Mouse (Mus musculus) testis, adult 2 months (tissue): ENCODE data around the gene Nf1.

Experiments
- CTCF ChIP-seq: fragments of 200-500 bp; IDR thresholded peaks from 2 replicates; pipeline ENCODE4 v1.5.1; 2012; ENCODE audit warnings: low read depth, mild to moderate bottlenecking, inconsistent platforms, low read length, moderate library complexity; ENCODE audit not compliant: control insufficient read depth, insufficient read depth, insufficient replicate concordance
- POLR2A ChIP-seq: fragments of 200-500 bp; IDR thresholded peaks from 2 replicates; pipeline ENCODE4 v1.6.1; 2012; ENCODE audit warnings: low read depth, mild to moderate bottlenecking, inconsistent platforms, low read length, moderate library complexity; ENCODE audit not compliant: control insufficient read depth

- TF ChIP-seq POLR2A = no peak
- TF ChIP-seq CTCF = peak; percentile 73; the same call in 1 of the 2 replicates
These were observed 244.7 kb downstream of the Nf1 start for GRCm38 (mm10) chr11:79584191-79584590.
